Mouse (Mus musculus) right cerebral cortex, postnatal 4 days (tissue): ENCODE measurements around the gene Kcnj16.
A peak's percentile ranks its signal among the peaks of the same experiment; 100 is the strongest.

Experiments used
- DNase-seq: peaks from one replicate; pipeline ENCODE4 v3.0.0-alpha.2; 2022

Kcnj16 gene

GRCm38 (mm10) chr11:111057435-111057834 is 89.6 kb downstream of the Kcnj16 start:
- no peak for DNase-seq

GRCm38 (mm10) chr11:111059440-111059839 is 91.6 kb downstream of the Kcnj16 start:
- DNase-seq = no peak

- DNase-seq = no peak
Observed at GRCm38 (mm10) chr11:111060216-111060615, 92.4 kb downstream of the Kcnj16 start.

- peak; percentile 60 for DNase-seq
Observed at GRCm38 (mm10) chr11:111064751-111065527, 97.1 kb downstream of the Kcnj16 start.

- peak; percentile 87 for DNase-seq
Observed at GRCm38 (mm10) chr11:111065635-111066298, 97.9 kb downstream of the Kcnj16 start, which contains the start of gene Kcnj2. Gene Kcnj2, plus strand, starts transcription at chr11:111066164.

GRCm38 (mm10) chr11:111066299-111066691 is 98.5 kb downstream of the Kcnj16 start:
- peak; percentile 10 for DNase-seq

GRCm38 (mm10) chr11:111067787-111068186 is 100.0 kb downstream of the Kcnj16 start:
- DNase-seq = no peak

GRCm38 (mm10) chr11:111070460-111070859 is 102.6 kb downstream of the Kcnj16 start:
- no peak for DNase-seq

GRCm38 (mm10) chr11:111074131-111074530 is 106.3 kb downstream of the Kcnj16 start:
- no peak for DNase-seq
